Mouse (Mus musculus): ENCODE measurements around the gene Ipcef1. TPM values are rescaled to one million over a fixed set of nuclear protein-coding genes. Genes with fewer than 3 reads are reported as not detected.

The Ipcef1 gene
- under 1 TPM in 3 of 4 experiments, not detected in 1; 0.16 to 0.46 (median 0.33) TPM for total RNA-seq (2022)

DNA sequence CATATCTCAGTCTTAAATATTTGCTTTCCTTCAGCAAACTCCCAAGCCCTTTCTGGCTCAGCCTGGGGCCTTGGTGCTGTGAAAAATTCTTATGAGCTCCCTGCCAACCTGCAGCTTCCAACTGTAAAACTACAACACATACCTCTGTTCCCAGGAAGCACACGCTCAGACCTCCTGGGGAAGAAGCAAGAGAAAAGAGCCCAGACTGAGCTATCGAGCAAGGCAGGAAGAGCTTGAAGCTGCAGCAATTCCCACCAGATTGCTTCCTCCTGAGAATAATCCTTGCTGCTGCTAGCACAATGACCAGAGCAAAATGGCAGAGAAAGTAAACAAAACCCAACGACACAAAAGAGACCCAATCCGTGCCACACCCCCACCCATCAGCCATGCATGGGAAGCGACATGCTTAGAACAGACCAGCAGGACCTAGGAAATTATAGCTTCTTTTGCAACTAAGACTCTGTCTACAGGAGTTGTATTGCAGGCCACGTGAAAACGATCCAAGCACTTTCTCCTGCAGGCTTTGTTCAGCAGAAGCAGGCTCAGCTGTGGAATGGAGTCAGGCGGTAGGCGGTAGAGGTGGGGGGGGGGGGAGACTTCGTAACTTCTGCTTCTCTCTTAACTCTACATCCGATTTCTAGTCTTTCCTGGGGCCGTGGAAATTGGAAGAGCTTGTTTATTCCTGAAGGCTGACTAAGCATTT lies at the start of gene Ipcef1:
TSS of gene Ipcef1 (minus strand) at position 164 of the 703 bp plus-strand sequence.
- DNase-seq (ENCODE audit: low spot score) = no peak

DNA sequence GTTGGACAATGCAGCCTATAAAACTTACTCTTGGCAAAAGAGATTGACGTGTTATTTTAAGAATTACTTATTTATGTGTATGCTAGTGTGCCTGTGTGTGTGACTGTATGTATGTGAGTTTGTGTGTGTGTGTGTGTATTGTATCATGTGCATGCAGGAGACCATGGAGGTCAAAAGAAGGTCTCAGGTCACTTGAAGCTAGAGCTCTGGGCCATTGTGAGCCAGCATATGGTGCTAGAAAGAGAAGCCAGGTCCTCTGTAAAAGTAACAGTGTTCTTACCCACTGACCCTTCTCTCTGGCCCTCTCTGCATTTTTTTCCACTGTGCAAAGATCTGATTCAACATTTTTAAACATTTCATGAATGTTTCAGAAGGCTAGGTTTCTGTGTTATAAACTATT lies 25.7 kb upstream of the Ipcef1 start:
- no peak for DNase-seq (ENCODE audit: low spot score)

DNA sequence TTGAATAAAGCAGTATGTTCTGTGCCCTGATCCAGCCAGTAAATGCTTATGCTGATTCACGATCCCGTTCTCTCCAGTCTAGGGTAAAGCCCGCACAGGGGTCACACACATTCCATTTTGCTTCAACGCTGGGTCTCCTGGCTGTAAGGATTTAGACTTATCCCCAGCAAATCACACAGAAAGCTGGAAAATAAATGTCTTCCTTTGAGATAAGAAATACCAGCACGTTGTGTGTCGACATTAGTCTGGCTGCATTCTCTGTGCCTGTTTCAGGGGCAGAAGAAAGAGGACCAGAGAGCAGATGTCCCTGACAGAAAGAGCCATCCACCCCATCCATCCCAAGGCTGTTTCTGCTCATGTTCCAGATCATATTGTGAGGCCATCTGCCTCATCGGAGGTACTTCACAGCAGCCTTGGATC lies 25.1 kb upstream of the Ipcef1 start:
- DNase-seq (ENCODE audit: low spot score) = no peak

DNA sequence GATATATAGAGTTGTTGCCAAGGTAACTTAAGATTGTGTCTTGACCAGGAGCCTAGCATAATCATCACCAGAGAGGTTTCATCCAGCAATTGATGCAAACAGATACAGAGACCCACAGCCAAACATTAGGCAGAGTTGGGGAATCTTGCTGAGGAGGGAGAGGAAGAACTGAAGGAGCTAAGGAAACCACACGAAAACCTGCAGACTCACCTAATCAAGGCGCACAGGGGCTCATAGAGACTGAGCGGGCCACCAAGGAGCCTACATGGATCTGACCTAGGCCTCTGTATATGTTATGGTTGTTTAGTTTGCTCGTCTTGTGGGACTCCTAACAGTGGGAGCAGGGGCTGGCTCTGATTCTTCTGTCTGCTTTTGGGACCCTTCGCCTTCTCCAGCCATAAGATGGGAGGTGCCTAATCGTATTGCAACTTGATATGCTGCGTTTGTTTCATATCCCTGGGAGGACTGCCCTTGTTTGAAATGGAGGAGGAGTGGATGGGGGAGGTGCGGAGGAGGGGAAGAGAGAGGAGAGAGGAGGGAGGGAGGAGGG lies 24.5 kb upstream of the Ipcef1 start:
- no peak for DNase-seq (ENCODE audit: low spot score)

DNA sequence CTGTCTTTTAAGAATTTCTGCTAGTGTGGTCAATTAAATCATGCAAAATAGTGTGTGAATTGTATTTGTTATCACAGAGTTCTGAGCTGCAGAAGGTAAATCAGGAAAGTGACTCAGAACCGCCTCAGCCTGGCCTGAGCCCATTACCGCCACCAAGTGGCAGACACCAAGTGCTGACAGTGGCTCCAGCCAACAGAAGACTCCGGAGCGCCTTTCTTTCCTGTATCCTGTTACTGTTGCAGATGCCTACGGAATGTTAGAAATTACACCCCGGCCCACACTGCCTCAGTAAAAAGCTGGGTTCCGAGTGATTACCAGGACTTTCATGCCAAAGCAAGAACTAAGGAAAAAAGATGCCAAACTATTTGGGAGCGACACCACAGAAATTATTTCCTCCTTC lies 23.9 kb upstream of the Ipcef1 start:
- DNase-seq (ENCODE audit: low spot score) = peak; percentile 67

GRCm38 (mm10) chr10:7075661-7076060 lies 23.4 kb upstream of the Ipcef1 start:
- DNase-seq (ENCODE audit: low spot score) = no peak

GRCm38 (mm10) chr10:7074231-7074630 lies 22.0 kb upstream of the Ipcef1 start:
- no peak for DNase-seq (ENCODE audit: low spot score)

DNA sequence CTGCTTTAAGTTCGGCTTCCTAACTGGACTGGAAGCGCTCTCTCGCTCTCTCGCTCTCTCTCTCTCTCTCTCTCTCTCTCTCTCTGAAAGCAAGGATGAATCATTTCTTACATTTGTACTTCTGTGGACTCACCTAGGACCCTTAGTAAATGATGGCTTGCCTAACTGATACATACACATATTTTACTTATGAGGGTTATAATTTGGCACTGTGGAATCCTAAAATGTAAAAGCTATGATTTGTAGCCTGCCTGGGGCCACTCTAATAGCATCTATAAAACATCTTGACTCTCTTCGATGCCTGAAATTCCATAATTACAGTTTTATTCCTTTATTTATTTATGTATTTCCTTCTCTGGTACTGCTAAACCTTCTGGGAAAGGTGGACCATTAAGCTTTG lies 18.6 kb upstream of the Ipcef1 start:
- DNase-seq (ENCODE audit: low spot score) = no peak

- DNase-seq (ENCODE audit: low spot score) = no peak
Measured at GRCm38 (mm10) chr10:7070100-7070835, 18.0 kb upstream of the Ipcef1 start.

DNA sequence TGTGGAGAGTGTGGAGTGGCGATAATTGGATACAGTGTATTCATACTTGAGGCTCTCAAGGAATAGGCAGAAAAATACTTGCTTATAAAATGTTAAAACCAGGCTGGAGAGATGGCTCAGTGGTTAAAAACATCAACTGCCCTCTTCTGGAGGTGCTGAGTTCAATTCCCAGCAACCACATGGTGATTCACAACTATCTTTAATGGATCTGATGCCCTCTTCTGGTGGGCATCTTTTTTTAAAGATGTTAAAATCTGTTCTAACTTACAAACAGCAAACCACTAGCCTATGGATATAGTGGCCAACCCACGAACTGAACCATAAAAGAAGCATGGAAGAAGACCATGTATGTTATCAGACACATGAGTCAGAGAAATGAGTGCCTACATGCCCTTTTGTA lies 16.8 kb upstream of the Ipcef1 start:
- DNase-seq (ENCODE audit: low spot score) = no peak

GRCm38 (mm10) chr10:7068608-7069007 lies 16.3 kb upstream of the Ipcef1 start:
- DNase-seq (ENCODE audit: low spot score) = no peak

DNA sequence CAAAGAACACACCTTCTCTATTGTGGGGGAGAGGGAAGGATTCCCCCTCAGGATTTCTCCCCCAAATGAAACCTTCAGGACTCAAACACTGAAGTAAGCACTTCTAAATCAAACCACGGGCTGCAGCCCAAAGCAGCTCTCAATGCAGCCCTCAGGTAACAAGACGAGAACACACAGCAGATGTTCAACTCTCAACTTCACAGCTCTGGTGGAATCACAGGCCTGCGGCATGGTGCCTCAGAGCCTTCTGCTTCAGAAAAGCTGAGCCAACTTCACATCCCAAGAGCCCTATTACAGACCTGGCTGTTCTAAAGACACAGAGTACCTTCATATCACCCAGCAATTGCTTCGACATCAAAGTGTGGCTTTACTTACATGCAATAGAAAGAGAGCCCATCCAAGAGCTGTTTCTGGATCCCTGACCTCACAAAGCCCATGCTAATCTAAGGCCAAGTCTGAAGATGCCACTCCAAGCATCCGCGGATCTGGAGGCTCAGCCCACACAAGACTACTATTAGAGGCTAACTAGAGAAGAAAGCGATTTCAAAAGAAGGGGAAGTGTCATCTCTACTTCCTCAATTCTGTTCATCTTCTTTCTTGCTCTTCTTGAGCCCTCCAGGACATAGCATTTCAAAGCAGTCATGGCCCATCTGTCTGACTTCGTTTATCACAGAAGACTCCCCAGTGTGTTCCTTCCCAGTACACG lies 11.6 kb upstream of the Ipcef1 start:
- no peak for DNase-seq (ENCODE audit: low spot score)

- no peak for DNase-seq (ENCODE audit: low spot score)
Measured at GRCm38 (mm10) chr10:7062993-7063392, 10.7 kb upstream of the Ipcef1 start.

DNA sequence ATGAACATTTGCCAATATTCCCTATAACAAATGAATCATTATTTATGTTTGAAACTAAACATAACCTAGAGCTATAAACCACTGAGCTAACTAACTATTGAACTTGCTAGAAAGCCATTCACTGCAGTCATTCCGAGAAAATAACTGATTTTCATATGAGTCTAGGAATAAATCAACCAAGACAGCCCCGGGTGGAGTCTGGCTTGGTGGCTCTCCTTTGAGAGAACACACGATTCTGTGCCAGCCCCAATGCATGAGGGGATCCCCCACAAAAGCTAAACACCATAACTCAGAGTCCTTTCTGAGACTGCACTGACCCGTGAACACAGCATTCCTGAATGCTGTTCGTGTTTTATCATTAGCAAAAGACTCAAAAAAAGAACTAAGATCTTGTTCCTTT lies 8.0 kb upstream of the Ipcef1 start:
- DNase-seq (ENCODE audit: low spot score) = no peak

- DNase-seq (ENCODE audit: low spot score) = no peak
Measured at GRCm38 (mm10) chr10:7057546-7057945, 5.3 kb upstream of the Ipcef1 start.

GRCm38 (mm10) chr10:7054560-7055205 lies 2.4 kb upstream of the Ipcef1 start:
- no peak for DNase-seq (ENCODE audit: low spot score)

DNA sequence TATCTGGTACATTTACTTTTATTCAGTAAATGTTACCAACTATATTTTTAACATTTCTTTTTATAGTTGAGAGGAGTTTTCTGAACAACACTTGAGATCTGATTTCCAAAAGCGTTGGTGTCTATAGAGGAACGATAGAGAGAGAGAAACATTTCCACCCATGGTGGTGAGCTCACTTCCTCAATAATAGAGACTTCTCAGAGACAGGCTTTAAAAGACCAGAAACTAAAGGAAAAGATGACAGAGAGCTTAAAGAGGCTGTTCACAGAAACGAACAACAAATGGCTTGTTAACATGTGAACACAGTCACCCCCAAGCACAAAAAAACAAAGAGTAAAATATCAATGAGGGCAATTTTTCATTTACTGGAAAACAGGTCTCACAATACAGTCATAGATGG lies 2.4 kb downstream of the Ipcef1 start:
- DNase-seq (ENCODE audit: low spot score) = no peak

- no peak for DNase-seq (ENCODE audit: low spot score)
Measured at GRCm38 (mm10) chr10:7047919-7048291, 4.4 kb downstream of the Ipcef1 start.

- no peak for DNase-seq (ENCODE audit: low spot score)
Measured at GRCm38 (mm10) chr10:7047288-7047918, 4.9 kb downstream of the Ipcef1 start.

- DNase-seq (ENCODE audit: low spot score) = no peak
Measured at GRCm38 (mm10) chr10:7043896-7044295, 8.4 kb downstream of the Ipcef1 start.

DNA sequence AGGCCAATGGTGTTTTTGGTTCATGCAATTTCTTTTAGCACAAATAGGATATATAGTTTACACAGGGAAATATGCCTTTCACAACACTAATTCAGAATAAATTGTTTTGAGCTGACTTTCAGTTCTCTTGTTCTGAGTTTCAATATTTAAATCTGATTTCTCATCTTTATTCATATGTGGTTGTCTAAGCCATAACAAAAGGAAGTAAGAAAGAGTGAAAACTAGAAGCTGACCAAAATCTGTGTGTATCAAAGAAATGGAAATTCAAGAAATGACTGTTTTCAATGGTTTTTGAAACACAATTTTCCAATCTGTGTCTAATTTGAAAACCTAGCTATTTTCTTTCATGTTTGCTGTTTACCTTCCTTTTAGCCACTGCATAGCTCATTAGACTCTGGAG lies 11.2 kb downstream of the Ipcef1 start:
- DNase-seq (ENCODE audit: low spot score) = no peak
